Mouse (Mus musculus): ENCODE measurements at regions not wholly inside any gene's neighbourhood (a gene's known extent, or its start where the extent isn't known, plus 50 kb on each side); places are given as distances from the start of the nearest gene placed in this dataset.

DNA sequence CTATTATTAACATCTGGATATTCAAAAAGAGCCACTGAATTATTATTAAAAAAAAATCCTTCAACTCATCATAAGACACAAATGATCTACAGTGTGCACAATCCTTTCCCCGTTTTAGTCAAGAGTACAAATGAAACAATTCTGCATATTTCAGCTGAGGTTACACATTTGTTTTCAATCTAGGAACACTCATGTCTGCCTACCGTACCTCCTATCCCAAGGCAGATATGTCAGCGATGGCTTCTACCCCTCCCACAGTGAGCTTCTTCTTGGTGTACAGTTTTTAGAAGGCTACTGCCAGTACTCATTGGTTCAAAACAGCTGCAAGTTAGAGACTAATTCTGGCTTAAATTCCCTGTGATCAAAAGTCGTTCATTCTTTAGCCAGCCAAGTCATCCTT is 382.7 kb upstream of the Npvf start:
- Histone ChIP-seq H3K27me3 (ENCODE audit: control insufficient read depth, insufficient read depth, low read length) (no peaks in the 10 kb centered on the region), H3K4me2 (replicated peaks; ENCODE audit: low read depth) (no peak overlapping the region), H3K9me3 (ENCODE audit: control insufficient read depth, low read length) (no peaks in the 10 kb centered on the region), H3K4me3 (ENCODE audit: low read depth, low read length) (no peak overlapping the region), H3K9ac (ENCODE audit: low read length) (no peak overlapping the region), H3K4me1 (replicated peaks; ENCODE audit: control insufficient read depth, insufficient read depth) (no peaks in the 10 kb centered on the region), H3K27ac (replicated peaks) (no peak overlapping the region), H3K36me3 (ENCODE audit: control insufficient read depth, insufficient read depth, low read length) (no peaks in the 10 kb centered on the region)
- TF ChIP-seq EP300 (optimal IDR thresholded peaks at IDR 0.05) (no peak), CTCF (IDR thresholded peaks at IDR 0.05; ENCODE audit: low read depth) (no peak)
- DNase-seq (ENCODE audit: low spot score) (no peak), ATAC-seq (ENCODE audit: low FRiP score, low TSS enrichment) (no peak)
- WGBS, result 44% methylated on average over 4 of the region's 4 CpGs

DNA sequence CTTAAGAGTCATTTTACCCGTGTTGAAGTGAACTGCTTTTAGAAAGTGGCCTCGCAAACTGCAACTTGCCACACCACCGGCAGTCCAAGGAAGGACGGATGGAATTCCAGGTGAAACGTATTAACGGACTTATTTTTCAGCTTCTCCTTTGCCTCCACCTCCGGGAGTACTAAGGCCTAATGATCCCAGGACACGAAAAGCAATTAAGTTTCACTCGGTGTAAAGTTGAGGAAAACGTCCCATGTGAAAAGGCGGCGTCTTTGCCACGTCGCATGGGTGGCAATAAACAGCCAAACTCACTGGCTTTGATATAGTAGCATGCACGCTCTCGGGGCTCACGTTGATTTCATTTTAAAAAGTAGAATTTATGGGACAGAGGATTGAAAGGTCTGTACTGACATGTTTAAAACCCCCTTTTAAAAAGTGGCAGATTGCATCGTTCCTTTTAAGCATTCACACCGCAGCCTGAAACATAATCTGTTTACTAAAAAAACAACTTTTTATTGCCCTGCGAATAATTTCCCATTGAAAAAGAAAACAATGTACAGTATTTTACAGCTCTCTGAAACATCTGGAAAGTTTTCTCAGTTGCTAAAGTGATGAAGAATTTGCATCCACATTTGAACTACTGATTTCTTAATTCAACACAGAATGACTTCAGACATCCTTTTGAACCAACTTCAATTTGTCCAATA is 385.4 kb upstream of the Npvf start:
- no peak overlapping the region for H3K4me2 ChIP-seq (replicated peaks; ENCODE audit: low read depth)
- no peaks in the 10 kb centered on the region for H3K36me3 ChIP-seq (ENCODE audit: control insufficient read depth, insufficient read depth, low read length)
- no peak overlapping the region for H3K4me3 ChIP-seq (ENCODE audit: low read depth, low read length)
- no peak overlapping the region for H3K27ac ChIP-seq (replicated peaks)
- WGBS, result 81% methylated on average over 20 of the region's 20 CpGs
- H3K9me3 ChIP-seq (ENCODE audit: control insufficient read depth, low read length), result no peaks in the 10 kb centered on the region
- H3K9ac ChIP-seq (ENCODE audit: low read length), result no peak overlapping the region
- H3K27me3 ChIP-seq (ENCODE audit: control insufficient read depth, insufficient read depth, low read length), result no peaks in the 10 kb centered on the region
- ATAC-seq (ENCODE audit: low FRiP score, low TSS enrichment), result no peak
- TF ChIP-seq CTCF (IDR thresholded peaks at IDR 0.05; ENCODE audit: low read depth) (no peak), EP300 (optimal IDR thresholded peaks at IDR 0.05) (no peak)
- no peaks in the 10 kb centered on the region for H3K4me1 ChIP-seq (replicated peaks; ENCODE audit: control insufficient read depth, insufficient read depth)
- no peak for DNase-seq (ENCODE audit: low spot score)

DNA sequence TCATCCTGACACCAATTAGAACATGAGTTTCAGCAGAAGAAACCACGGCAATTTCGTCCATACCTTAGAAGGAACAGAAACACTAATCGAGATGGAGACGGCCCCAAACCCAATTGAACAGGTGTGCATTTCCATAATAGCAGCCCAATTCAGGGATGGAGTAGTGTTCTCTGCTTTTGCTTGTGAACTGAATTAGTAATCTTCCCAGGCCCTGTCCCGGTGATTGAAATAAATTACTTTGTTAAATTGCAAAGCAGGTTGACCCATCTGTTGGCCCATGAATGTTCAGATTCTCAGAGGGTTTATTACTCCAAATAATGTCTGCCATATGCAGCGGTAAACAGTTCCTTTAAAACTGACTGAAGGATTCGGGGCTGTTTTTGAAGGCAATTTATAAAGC is 388.5 kb upstream of the Nfe2l3 start:
- no peak overlapping the region for H3K4me3 ChIP-seq (ENCODE audit: low read depth, low read length)
- ATAC-seq (ENCODE audit: low FRiP score, low TSS enrichment), result no peak
- 89% methylated on average over 7 of the region's 7 CpGs for WGBS
- H3K27me3 ChIP-seq (ENCODE audit: control insufficient read depth, insufficient read depth, low read length), result no peaks in the 10 kb centered on the region
- TF ChIP-seq CTCF (IDR thresholded peaks at IDR 0.05; ENCODE audit: low read depth) (no peak), EP300 (optimal IDR thresholded peaks at IDR 0.05) (no peak)
- no peak overlapping the region for H3K4me2 ChIP-seq (replicated peaks; ENCODE audit: low read depth)
- DNase-seq (ENCODE audit: low spot score), result no peak
- no peaks in the 10 kb centered on the region for H3K36me3 ChIP-seq (ENCODE audit: control insufficient read depth, insufficient read depth, low read length)
- H3K9me3 ChIP-seq (ENCODE audit: control insufficient read depth, low read length), result no peaks in the 10 kb centered on the region
- no peak overlapping the region for H3K9ac ChIP-seq (ENCODE audit: low read length)
- no peak overlapping the region for H3K27ac ChIP-seq (replicated peaks)
- no peaks in the 10 kb centered on the region for H3K4me1 ChIP-seq (replicated peaks; ENCODE audit: control insufficient read depth, insufficient read depth)

DNA sequence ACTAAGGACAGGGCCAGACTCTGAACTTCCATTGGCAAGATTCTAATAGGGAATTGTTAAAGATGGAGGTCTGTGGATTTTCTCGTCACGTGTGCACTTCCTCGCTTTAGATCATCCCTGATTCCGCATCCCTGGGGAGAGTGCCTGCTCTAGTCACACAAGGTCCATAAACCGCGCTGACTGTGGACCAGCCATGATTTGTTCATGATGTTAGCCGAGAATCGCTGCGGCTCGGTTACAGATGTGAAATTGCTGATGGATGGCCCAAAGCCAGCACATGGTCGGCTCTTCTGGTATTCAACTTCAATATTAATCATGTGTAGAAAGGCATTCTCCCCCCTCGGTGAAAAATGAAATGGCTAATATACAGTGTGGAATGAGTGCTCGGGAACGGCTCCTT is 387.6 kb upstream of the Nfe2l3 start:
- H3K27me3 ChIP-seq (ENCODE audit: control insufficient read depth, insufficient read depth, low read length), result no peaks in the 10 kb centered on the region
- WGBS, result 63% methylated on average over 14 of the region's 14 CpGs
- no peaks in the 10 kb centered on the region for H3K36me3 ChIP-seq (ENCODE audit: control insufficient read depth, insufficient read depth, low read length)
- no peak overlapping the region for H3K4me2 ChIP-seq (replicated peaks; ENCODE audit: low read depth)
- TF ChIP-seq EP300 (optimal IDR thresholded peaks at IDR 0.05) (no peak), CTCF (IDR thresholded peaks at IDR 0.05; ENCODE audit: low read depth) (no peak)
- DNase-seq (ENCODE audit: low spot score) (no peak), ATAC-seq (ENCODE audit: low FRiP score, low TSS enrichment) (no peak)
- H3K9me3 ChIP-seq (ENCODE audit: control insufficient read depth, low read length), result no peaks in the 10 kb centered on the region
- no peak overlapping the region for H3K27ac ChIP-seq (replicated peaks)
- no peak overlapping the region for H3K9ac ChIP-seq (ENCODE audit: low read length)
- H3K4me3 ChIP-seq (ENCODE audit: low read depth, low read length), result no peak overlapping the region
- H3K4me1 ChIP-seq (replicated peaks; ENCODE audit: control insufficient read depth, insufficient read depth), result no peaks in the 10 kb centered on the region

DNA sequence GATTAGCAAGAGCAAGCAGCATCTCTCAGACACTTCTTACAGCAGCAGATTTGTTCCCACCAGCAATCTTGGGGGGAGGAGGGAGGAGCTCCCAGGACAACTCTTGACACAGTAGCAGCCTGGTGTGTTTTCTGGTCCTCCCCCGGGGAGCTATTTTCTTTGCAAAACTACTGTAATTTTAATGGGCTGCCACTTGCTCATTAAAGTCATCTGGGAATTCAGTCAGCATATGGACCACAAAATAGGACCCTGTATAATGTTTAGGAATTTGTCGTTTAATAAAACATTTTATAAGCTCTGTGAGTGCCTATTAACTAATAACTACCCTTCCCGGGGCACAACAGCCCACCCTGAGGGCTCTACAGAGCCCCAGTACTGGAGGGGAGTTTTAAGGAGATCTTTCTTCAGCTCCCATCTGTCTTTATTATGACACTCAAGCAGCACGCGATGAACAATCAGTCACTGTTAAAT is 380.0 kb upstream of the Nfe2l3 start:
- no peak overlapping the region for H3K4me3 ChIP-seq (ENCODE audit: low read depth, low read length)
- H3K4me1 ChIP-seq (replicated peaks; ENCODE audit: control insufficient read depth, insufficient read depth), result no peaks in the 10 kb centered on the region
- no peak overlapping the region for H3K9ac ChIP-seq (ENCODE audit: low read length)
- no peak overlapping the region for H3K4me2 ChIP-seq (replicated peaks; ENCODE audit: low read depth)
- ATAC-seq (ENCODE audit: low FRiP score, low TSS enrichment) (no peak), DNase-seq (ENCODE audit: low spot score) (no peak)
- TF ChIP-seq EP300 (optimal IDR thresholded peaks at IDR 0.05) (no peak), CTCF (IDR thresholded peaks at IDR 0.05; ENCODE audit: low read depth) (no peak)
- H3K9me3 ChIP-seq (ENCODE audit: control insufficient read depth, low read length), result no peaks in the 10 kb centered on the region
- WGBS, result 49% methylated on average over 5 of the region's 5 CpGs
- no peak overlapping the region for H3K27ac ChIP-seq (replicated peaks)
- no peaks in the 10 kb centered on the region for H3K36me3 ChIP-seq (ENCODE audit: control insufficient read depth, insufficient read depth, low read length)
- no peaks in the 10 kb centered on the region for H3K27me3 ChIP-seq (ENCODE audit: control insufficient read depth, insufficient read depth, low read length)

DNA sequence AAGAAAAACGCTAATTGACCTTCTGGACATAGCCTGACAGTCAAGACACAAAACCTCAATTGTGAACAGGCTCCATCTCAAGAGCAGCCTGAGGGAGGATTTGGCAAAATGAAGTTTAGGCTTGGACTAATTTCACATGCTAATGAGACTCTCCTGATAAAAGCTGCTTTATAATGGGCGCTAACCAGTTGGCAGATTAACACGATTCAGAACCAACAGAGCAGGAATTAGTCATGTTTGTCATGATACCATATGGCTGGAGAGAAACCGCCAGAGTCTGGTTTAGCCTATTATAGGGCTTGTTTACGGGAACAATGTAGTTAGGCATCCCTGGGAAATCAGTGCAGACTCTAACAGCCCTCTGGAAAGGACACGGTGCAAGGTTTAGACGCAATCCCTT is 375.2 kb upstream of the Nfe2l3 start:
- DNase-seq (ENCODE audit: low spot score) (no peak), ATAC-seq (ENCODE audit: low FRiP score, low TSS enrichment) (no peak)
- no peak overlapping the region for H3K4me3 ChIP-seq (ENCODE audit: low read depth, low read length)
- H3K9me3 ChIP-seq (ENCODE audit: control insufficient read depth, low read length), result no peaks in the 10 kb centered on the region
- TF ChIP-seq CTCF (IDR thresholded peaks at IDR 0.05; ENCODE audit: low read depth) (no peak), EP300 (optimal IDR thresholded peaks at IDR 0.05) (no peak)
- no peak overlapping the region for H3K9ac ChIP-seq (ENCODE audit: low read length)
- no peaks in the 10 kb centered on the region for H3K4me1 ChIP-seq (replicated peaks; ENCODE audit: control insufficient read depth, insufficient read depth)
- no peaks in the 10 kb centered on the region for H3K36me3 ChIP-seq (ENCODE audit: control insufficient read depth, insufficient read depth, low read length)
- H3K27ac ChIP-seq (replicated peaks), result no peak overlapping the region
- WGBS, result 46% methylated on average over 7 of the region's 7 CpGs
- H3K27me3 ChIP-seq (ENCODE audit: control insufficient read depth, insufficient read depth, low read length), result no peaks in the 10 kb centered on the region
- H3K4me2 ChIP-seq (replicated peaks; ENCODE audit: low read depth), result no peak overlapping the region

All from stomach, postnatal 0 days (tissue).